Mouse (Mus musculus) 3T3-L1 (cell line): ENCODE data around the gene Vat1.
A peak's percentile ranks its signal among the peaks of the same experiment; 100 is the strongest.
"Not testable (repeated sequence)": the region's sequence is repeated elsewhere in the genome, so short reads cannot be mapped to it uniquely, and the experiment has no call there.

ENCODE experiments used
- DNase-seq: peaks from one replicate; pipeline ENCODE4 v3.0.0-alpha.2; 2015; ENCODE audit warnings: low read depth, low spot score

Vat1 gene

GRCm38 (mm10) chr11:101442127-101442693 is 23.8 kb downstream of the Vat1 start, which contains the start of gene Rpl27:
Rpl27 (plus strand) TSS chr11:101442298.
- peak; percentile 100 for DNase-seq

GRCm38 (mm10) chr11:101441450-101442126 is 24.4 kb downstream of the Vat1 start:
- DNase-seq: not testable (repeated sequence)

GRCm38 (mm10) chr11:101438006-101438405 is 28.0 kb downstream of the Vat1 start:
- not testable (repeated sequence) for DNase-seq

GRCm38 (mm10) chr11:101436916-101437315 is 29.1 kb downstream of the Vat1 start:
- no peak for DNase-seq

GRCm38 (mm10) chr11:101435831-101436230 is 30.2 kb downstream of the Vat1 start:
- no peak for DNase-seq

GRCm38 (mm10) chr11:101433396-101433795 is 32.6 kb downstream of the Vat1 start:
- no peak for DNase-seq

- no peak for DNase-seq
Observed at GRCm38 (mm10) chr11:101431327-101431726, 34.7 kb downstream of the Vat1 start.

- DNase-seq: no peak
Observed at GRCm38 (mm10) chr11:101426165-101426564, 39.9 kb downstream of the Vat1 start.

GRCm38 (mm10) chr11:101424925-101425813 is 40.9 kb downstream of the Vat1 start, which contains the start of the genes Rundc1 and Ptges3l:
Rundc1 (plus strand) TSS chr11:101425085.
Ptges3l (minus strand) TSS chr11:101425333.
- DNase-seq: peak; percentile 98

- DNase-seq: no peak
Observed at GRCm38 (mm10) chr11:101424105-101424851, 41.8 kb downstream of the Vat1 start, which contains the start of gene Gm27029. Gm27029 (minus strand) TSS chr11:101424796.

GRCm38 (mm10) chr11:101420148-101420547 is 45.9 kb downstream of the Vat1 start:
- no peak for DNase-seq

GRCm38 (mm10) chr11:101419610-101420009 is 46.4 kb downstream of the Vat1 start:
- DNase-seq: no peak

GRCm38 (mm10) chr11:101418991-101419390 is 47.0 kb downstream of the Vat1 start:
- no peak for DNase-seq

- peak; percentile 77 for DNase-seq
Observed at GRCm38 (mm10) chr11:101417101-101417855, 48.8 kb downstream of the Vat1 start, which contains the start of gene Aarsd1. Aarsd1 (minus strand) TSS chr11:101417615.

GRCm38 (mm10) chr11:101416433-101417100 is 49.5 kb downstream of the Vat1 start:
- peak; percentile 84 for DNase-seq

GRCm38 (mm10) chr11:101415306-101415705 is 50.7 kb downstream of the Vat1 start:
- DNase-seq: peak; percentile 90
